8 mouse cellular contexts compared by ENCODE assay signal in genomic region chr7:19664955-19665841, GRCm38 (mm10). TPM values are rescaled to one million over a fixed set of nuclear protein-coding genes. Genes with fewer than 3 reads are reported as not detected.
DNase-seq lines count a peak whose midpoint lies in the region; ATAC-seq and TF ChIP-seq lines count a peak whose summit lies in the region.

Clptm1 (minus strand) TSS chr7:19665033.

- in situ Hi-C loops in ES-E14 (cut with MboI; ENCODE audit: low sequenced_read_pairs in 2 of 2, unreplicated experiment in 2 of 2) = no loop called here

- WGBS in forebrain, embryonic 15.5 days = under 1% methylated on average over 61 of the region's 63 CpGs
- WGBS in lung, adult 2 months = under 1% methylated on average over 62 of the region's 63 CpGs

- peak within 1 kb of the TSS; percentile 84 for H3K4me2 ChIP-seq in forebrain, embryonic 15.5 days (replicated peaks)

- DNase-seq in ES-E14 (ENCODE audit: low read depth, low spot score) = peak; percentile 97
- peak; percentile 97 for DNase-seq in cerebellum, adult 11-12 months
- DNase-seq in heart, postnatal 25 days (ENCODE audit: low spot score) = peak; percentile 91
- peak; percentile 96 to 99 for DNase-seq in layer of hippocampus, adult 18-20 months (ENCODE audit: low spot score in 2 of 2)
- peak; percentile 97 for DNase-seq in lung, adult 2 months
- DNase-seq in thymus, adult 18-20 months = peak; percentile 92 to 96

- peaks cover 12% of the 10 kb centered on the region; the same call in 1 of the 2 replicates for H3K36me3 ChIP-seq in ES-E14 (ENCODE audit: control insufficient read depth, insufficient read depth, low read length, poor library complexity, severe bottlenecking)
- no peaks in the 10 kb centered on the region for H3K36me3 ChIP-seq in forebrain, embryonic 15.5 days

- TF ChIP-seq CTCF in lung, adult 2 months (IDR thresholded peaks at IDR 0.05; ENCODE audit: insufficient read depth, low read length) = no peak

- peak within 1 kb of the TSS; percentile 86 to 97 for H3K4me3 ChIP-seq in ES-E14 (ENCODE audit: insufficient read depth in 1 of 2, low read depth in 1 of 2, low read length in 2 of 2, poor library complexity in 1 of 2, severe bottlenecking in 1 of 2)
- peak within 1 kb of the TSS; percentile 97 for H3K4me3 ChIP-seq in forebrain, embryonic 15.5 days
- peak within 1 kb of the TSS; percentile 78 for H3K4me3 ChIP-seq in lung, adult 2 months (replicated peaks; ENCODE audit: extremely low read depth, low read depth, low read length)

- H3K27me3 ChIP-seq in forebrain, embryonic 15.5 days = no peaks in the 10 kb centered on the region

- peak; percentile 86 for ATAC-seq in forebrain, embryonic 15.5 days (replicated peaks)
- ATAC-seq in neutrophil, adult 5-6 weeks (ENCODE audit: extremely low read depth, insufficient number of reproducible peaks, low FRiP score, poor library complexity, severe bottlenecking) = peak; percentile 78

- TF ChIP-seq POLR2A in lung, adult 2 months (IDR thresholded peaks at IDR 0.05; ENCODE audit: borderline replicate concordance, extremely low read depth, low read depth, low read length) = peak; percentile 72; the same call in 1 of the 2 replicates

- H3K9me3 ChIP-seq in ES-E14 (ENCODE audit: control insufficient read depth, insufficient read depth, low read depth, low read length) = no peaks in the 10 kb centered on the region
- H3K9me3 ChIP-seq in forebrain, embryonic 15.5 days = no peaks in the 10 kb centered on the region

- peak within 1 kb of the TSS; percentile 65 for H3K27ac ChIP-seq in ES-E14 (ENCODE audit: insufficient read depth, low read depth, low read length, poor library complexity, severe bottlenecking)
- H3K27ac ChIP-seq in forebrain, embryonic 15.5 days (replicated peaks) = peak within 1 kb of the TSS; percentile 95

- peak within 1 kb of the TSS; percentile 96 for H3K9ac ChIP-seq in ES-E14 (ENCODE audit: insufficient read depth, low read depth, low read length, poor library complexity, severe bottlenecking)
- H3K9ac ChIP-seq in forebrain, embryonic 15.5 days (replicated peaks) = peak within 1 kb of the TSS; percentile 97

- intact Hi-C loops in heart, postnatal 25 days (cut with DNase I) = no loop called here

- peaks cover 6 to 8% of the 10 kb centered on the region in 2 experiments; a peak in 3 of 4 replicates for H3K4me1 ChIP-seq in ES-E14 (ENCODE audit: control insufficient read depth in 2 of 2, insufficient read depth in 2 of 2, low read length in 2 of 2, poor library complexity in 1 of 2)
- H3K4me1 ChIP-seq in forebrain, embryonic 15.5 days = peaks cover 30% of the 10 kb centered on the region
- H3K4me1 ChIP-seq in lung, adult 2 months (ENCODE audit: control insufficient read depth, insufficient read depth, low read length) = peaks cover 14% of the 10 kb centered on the region

TF ChIP-seq in ES-E14, 5 proteins besides CTCF, POLR2A, EP300 and RAD21:
- peak; percentile 75 for TF ChIP-seq HCFC1 (IDR thresholded peaks at IDR 0.05; ENCODE audit: borderline replicate concordance, insufficient read depth, low read length)
- TF ChIP-seq CHD2 (IDR thresholded peaks at IDR 0.05; ENCODE audit: low read depth, low read length) = peak; percentile 96
- 0 out of 2 replicates have a peak, but pooled peaks have one; percentile 40 for TF ChIP-seq ZNF384 (IDR thresholded peaks at IDR 0.05; ENCODE audit: low read depth, low read length)
- TF ChIP-seq ZC3H11A (IDR thresholded peaks at IDR 0.05; ENCODE audit: borderline replicate concordance, low read depth, low read length) = no peak
- no peak for TF ChIP-seq MAFK (IDR thresholded peaks at IDR 0.05; ENCODE audit: insufficient read depth, low read depth, low read length)

RNA-seq across cellular contexts. Expression of gene Clptm1, which starts in this region (rescaled TPM):
- total RNA-seq in ES-E14 (2012; rRNA removed) = 129 and 156 TPM in 2 replicates
- polyA plus RNA-seq in forebrain, embryonic 15.5 days (2015; fragmentation: Nextera tagmentation; extraction: Ambion mirVana) = 92.4 and 99.6 TPM in 2 replicates
- 10 to 100 TPM; 65.6 to 72.3 TPM for total RNA-seq in heart, postnatal 25 days (2021)
- total RNA-seq in layer of hippocampus, adult 18-20 months (2021) = 100 to 1,000 TPM; 133 to 143 TPM
- 96.8 and 143 TPM in 2 replicates for polyA plus RNA-seq in lung, adult 2 months (2012; rRNA removed)
- total RNA-seq in neutrophil, adult 5-6 weeks (2017) = 45.9 and 51.4 TPM in 2 replicates

Comparison
In these comparisons a context has a peak if more than half of its experiments do, and no peak if none do; other contexts are left out.
1. Peak in every context shown above with its lines: DNase-seq, ATAC-seq, H3K4me3 ChIP-seq and H3K27ac ChIP-seq.